Mouse (Mus musculus) frontal cortex, postnatal 10 days (tissue): Measurements from ENCODE around the gene Ccdc91.

Experiments
- DNase-seq, 2 experiments: peaks; one replicate each; pipeline ENCODE4 v3.0.0; 2022; ENCODE audit warnings: low spot score in 2 of 2, mixed read lengths in 1 of 2

Ccdc91 gene

DNA sequence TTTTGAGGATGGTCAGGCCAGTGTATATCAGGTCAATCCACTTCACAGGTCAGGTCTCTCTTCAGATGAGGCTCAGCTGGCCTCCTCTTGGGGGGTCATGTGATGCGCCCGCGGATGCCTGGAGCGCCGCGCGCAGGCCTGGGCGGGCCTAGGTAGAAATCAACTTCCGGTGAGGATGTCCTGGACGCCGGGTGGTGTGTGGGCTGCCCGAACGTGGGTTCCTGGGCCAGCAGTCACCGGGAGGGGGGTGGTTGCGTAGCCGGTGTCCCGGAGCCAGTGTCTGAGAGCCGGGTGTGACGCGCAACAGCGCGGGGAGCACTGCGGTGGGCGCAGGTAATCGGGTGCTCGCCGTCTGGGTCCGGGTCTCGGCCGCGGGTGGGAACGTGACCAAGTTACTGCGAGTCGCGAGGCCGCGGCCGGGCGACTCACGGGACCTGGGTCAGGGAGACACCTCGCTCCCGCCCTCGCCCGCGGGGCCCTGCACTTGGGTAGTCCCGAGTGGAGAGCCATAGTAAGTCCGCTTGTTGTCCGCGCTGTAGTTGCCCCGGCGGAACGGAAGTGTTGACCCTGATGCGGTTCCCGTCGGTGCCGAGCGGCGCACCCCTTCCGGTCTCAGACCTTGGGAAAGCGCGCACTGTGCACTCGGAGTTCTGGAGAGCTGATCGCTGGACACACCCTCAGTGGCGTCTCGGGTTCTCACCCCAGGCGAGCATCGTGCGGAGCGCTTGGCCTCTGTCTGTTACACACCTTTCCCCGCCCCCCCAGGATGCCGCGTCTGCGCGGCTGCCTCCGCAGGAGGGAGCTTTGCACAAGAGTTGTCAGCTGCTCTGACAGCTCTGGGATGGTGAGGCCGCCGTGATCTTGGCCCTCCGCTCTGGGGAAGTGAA lies at the start of gene Ccdc91:
Gene Ccdc91 (plus strand): TSS at position 102 of the 887 bp plus-strand sequence.
- peak; percentile 81 to 86 for DNase-seq

DNA sequence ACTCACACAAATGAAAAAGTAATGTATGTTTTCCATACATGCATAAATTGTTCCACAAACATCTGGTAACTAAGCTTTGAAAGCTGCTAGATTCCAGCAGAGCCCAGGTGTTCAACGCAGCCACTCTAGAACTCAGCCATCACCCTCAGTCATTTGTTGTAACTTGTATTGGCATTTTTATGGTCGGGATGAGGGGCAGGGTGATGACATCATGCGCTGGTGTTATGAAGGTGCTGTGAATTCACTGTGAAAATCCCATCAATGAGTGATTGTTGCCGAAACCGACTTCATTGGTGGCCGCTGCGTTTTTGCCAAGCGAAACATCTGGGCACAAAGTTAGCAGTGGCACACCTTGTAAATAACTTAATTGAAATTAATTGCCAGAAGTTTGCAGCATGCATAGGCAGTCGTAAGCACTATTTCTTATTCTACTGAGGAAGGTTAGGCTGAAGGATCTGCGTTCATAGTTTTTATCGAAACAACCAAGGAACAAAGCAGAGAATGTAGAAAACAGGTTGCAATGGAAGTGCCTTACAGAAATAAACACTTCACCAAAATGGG lies 48.6 kb upstream of the Ccdc91 start:
- DNase-seq, result no peak

DNA sequence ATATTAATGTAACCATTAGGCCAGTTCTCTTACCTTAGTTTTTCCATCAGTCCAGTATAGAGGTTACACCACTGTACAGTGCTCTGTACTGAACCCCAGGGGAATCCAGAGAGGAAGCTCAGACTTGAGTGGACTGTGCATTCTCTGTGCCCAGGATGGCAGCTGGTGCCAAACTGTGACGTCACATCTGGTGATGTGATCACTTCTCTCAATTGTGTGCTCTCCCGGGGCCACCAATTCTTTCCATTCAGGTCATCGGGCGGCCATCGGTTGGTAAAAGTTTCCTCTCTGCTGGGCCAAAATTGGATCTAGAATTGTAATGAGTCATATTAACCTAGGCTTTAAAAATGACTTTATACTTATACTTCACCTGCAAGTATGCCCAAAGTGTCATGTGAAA lies 19.9 kb upstream of the Ccdc91 start:
- no peak for DNase-seq

DNA sequence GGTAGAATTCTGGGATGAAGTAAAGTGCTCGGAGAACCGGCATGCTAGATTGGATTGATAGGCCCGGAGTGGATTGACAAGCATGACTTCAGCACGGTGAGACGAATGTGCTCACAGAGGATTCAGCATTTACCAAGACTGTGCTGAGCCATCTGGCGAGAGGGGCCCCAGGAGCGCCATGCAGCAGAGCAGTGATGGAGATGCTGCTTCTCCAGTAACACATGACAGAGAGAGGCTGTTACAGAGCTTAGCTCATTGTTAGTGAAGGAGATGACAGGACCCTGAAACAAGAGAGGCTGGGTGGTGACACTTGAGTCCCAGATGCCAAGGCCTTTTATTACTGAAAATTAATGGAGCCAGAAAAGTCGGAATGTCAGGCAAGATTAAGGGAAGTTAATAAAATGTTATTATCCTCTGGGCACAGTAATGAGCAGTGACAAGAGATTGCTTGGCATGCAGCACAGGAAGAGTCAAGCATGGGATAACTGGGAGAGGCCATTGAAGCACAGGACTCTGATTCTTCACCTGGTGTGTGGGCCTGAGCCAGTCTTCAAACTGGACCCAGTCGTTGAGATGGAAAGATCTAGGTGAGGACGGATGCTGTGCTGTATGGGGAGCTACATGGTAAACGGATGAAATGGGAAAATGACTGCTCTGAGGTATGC lies 16.9 kb upstream of the Ccdc91 start:
- no peak for DNase-seq

DNA sequence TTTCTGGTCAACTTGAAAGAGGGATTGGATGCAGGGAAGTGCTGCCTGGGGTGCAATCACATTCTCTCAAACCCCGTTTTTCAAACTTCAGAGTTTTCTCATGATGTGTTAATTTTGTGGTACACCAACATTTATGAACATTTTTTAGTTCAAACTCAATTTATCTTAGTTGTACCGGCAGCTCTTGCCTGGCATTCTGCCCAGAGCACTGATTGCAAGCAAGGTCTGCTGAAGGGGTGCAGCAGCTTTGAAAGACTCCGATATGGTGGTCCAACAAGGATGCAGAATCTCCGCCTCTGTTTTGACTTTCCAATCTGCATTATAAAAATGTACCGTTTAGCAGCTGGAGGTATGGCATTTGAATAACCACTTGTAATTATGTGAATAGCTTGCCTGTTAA lies 5.6 kb upstream of the Ccdc91 start:
- no peak for DNase-seq

DNA sequence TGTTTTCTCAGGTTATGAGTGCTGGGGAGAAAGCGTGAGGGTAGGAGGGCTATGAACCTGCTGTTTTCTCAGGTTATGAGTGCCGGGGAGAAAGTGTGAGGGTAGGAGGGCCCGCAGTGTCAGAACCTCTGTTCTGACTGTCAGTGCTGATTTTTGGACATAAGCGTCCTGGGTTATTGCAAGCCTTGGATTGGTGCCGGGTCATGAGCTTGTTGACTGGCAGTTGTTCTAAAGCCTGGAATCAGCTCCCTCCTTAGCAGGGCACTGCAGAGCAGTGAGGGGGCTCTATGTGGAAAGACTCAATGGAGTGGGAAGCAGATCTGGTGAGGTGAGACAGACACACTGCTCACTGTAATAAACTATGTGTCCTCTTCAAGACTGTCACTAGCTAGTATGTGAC lies 5.5 kb downstream of the Ccdc91 start:
- no peak for DNase-seq

DNA sequence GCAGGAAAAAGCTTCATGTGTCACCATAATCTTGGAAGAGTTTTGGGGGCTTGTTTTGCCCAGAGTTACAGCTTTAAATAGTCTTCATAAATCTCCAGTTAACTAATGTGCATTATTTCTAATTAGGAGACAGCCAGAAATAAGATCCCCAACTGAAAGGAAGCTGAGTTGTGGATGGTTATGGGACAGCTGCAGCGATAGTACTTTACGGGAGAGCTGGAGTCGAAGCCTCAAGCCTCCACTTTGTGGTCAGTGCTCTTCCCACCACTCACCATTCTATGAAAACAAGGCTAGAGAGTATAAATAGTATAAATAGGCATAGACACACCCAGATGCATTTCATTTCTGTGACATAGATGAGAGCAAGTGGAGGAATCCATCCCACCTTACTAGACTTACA lies 14.5 kb downstream of the Ccdc91 start:
- DNase-seq, result no peak

DNA sequence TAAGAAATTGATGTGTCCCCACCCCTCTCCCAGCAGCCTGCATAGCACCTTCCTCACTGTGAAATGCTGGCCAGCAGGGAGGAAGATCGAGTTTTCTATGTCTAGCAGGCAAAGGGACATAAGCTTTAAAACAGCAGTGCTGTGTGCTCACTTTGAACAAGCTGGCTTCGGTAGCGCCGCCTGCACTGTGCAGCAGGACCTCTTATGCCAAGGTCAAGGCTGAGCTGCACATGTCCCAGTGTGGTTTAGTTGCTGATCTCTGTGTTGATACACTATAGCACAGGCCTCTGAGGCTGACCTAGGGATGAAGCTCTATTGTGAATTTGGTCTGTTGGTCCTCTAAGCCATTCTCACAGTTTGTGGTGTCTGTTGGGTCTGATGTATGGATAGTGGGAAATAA lies 16.9 kb downstream of the Ccdc91 start:
- no peak for DNase-seq

DNA sequence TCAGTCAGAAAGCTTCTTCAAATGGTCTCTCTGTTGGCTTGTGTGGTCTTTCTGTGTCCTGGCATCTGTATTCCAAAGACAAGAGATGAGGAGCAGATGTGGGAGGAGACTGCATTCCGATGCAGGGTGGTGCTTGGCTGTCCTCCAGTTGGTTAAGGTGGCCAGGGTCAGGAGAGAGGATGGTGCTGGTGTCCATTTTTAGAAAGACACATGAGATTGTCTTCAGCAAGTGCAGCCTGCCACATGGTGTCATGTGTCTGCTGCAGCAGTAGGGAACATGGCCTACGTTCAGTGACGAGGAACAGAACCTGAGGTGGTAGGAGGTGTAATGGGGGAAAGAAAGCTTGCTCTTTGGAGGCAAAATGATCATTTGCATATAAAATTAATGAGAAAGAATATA lies 25.8 kb downstream of the Ccdc91 start:
- no peak for DNase-seq

DNA sequence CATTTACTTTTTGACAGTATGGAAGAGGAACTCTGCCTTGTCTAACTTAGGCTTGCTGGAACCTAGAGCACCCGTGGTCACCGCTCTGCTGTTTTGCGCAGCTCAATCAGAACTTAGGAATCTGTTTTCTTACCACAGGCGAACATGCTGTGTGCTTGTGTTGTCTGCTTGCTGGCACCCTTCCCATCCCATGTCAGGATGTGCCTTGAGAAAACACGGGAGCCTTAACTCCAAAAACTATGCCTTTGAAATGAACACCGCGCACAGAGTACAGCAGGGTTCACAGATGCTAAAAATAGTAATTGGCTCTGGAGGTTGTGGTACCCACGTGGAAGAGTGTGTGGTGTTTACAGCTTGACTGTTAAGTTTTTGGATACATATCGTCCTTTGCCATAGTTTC lies 30.4 kb downstream of the Ccdc91 start:
- no peak for DNase-seq

DNA sequence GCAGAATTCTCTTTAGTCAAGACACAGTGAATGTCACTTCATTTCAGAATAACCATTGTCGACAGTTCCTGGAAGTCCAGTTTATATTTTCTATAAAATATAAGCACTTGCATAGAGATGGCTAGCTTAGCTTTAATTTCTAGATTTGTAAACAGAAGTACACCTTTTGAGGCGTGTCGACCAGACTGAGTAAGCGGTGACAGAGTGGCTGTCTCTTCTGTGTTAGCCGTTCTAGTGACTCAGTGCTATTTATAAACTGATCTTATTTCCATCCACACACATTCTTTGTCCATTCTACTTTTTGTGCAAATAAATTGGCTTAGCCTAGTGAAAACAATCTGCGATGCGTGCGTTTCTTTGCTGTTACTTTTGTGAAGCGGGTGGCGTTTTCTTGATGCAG lies 30.9 kb downstream of the Ccdc91 start:
- no peak for DNase-seq

DNA sequence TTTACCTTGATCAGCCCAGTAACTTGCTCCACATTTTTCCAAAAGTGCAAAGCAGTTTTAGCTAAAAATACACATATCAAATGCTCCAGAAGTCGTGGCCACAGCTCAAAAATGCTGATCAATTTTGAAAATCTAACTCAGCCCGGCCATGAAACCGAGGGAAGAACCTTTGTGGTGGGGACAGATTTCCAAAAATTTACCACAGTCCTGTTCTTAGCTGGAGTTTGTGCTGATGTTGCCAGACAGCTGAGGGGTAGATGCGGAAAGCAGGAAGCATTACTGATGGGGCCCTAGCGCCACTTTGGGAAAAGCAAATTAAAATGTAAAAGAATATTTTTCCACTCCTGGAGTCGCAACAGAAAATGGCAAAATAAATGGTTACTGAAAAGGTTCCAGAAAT lies 31.6 kb downstream of the Ccdc91 start:
- no peak for DNase-seq

DNA sequence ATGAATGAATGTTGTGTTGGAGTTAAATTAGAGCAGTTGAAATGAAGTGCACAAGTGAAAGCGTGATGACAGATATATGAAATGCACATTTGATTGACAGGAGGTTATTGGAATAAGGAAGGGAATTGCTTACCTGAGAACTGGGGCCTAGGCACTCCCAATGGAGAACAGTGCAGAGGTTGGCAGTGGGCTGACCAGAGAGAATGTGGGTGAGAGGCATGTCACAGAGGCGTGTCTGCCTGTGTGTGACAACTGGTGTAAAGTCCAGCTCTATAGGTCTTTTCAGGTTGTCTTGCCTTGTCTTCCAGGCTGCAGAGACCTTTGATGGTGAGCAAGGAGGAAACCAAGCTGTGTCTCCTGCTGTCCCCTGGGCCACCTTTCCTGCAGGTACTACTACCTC lies 34.9 kb downstream of the Ccdc91 start:
- no peak for DNase-seq

DNA sequence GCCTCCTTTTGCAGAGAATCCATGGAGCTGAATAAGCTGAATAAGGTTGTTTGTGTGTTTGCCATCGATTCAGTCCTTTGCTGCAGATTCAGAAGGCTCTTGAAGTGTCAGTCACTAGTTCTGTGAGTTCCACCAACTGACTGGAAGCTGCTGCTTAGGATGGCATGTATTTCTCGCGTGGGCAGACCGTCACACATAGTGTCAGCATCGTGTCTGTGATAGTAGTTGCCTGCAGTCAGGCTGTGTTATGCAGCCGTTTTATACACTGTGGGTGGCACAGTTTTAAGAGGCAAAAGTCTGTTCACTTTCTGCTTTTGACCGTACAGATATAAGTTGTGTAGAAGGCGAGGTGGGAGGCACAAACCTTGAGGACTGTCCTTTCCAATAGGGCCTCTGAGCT lies 42.3 kb downstream of the Ccdc91 start:
- DNase-seq, result peak; percentile 37 to 44

DNA sequence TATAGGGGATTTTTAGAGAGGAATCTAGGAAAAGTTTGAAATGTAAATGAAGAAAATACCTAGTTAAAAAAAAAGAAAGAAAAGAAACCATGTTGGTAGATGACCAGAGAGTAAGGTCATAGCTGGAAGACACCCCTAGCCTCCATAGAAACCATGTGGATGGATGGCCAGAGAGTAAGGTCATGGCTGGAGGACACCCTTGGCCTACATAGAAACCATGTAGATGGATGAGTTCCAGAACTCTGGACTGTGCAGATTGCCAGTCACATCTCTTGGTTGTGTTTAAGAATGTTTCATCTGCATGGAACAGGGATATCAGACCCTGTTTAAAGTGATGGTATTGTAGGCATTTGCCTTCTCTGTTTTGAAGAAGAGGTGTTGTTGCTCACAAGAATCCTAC lies 49.6 kb downstream of the Ccdc91 start:
- DNase-seq, result no peak

DNA sequence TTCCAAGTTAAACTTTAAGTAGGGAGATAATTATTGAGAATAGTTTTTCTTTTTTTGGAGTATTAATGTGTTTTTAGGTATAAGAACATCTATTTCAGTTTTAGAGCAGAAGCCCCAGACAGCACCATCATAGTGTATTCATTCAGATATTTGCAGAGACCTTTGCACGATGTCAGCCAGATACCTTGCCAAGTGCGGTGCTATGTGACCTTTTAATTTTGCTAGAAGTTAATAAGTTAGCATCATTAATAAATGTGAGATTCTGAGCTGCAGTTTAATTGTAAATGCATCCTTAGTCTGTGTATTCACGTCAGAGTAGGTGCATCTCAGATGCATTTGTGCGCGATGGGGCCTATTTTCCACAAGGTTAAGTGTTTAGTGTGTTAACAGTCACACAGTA lies 59.3 kb downstream of the Ccdc91 start:
- no peak for DNase-seq

DNA sequence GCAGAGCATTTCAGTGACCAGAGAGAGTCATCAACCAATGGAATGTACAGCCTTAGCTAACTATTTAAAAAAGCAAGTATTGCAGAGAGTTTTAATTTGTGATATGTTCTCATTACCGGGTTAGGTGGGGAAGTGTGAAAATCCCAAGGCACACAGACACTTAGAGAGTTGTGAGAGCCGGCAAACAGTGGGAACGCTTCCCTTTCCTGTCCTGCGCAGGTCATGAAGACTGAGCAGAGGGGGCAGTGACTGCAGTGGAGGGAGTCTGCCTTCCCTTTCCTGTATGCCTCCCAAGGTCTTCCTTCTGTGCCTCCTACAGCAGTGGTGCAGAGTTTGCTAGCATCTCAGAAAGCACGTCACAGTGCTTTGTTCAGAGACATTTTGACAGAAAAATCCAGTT lies 62.6 kb downstream of the Ccdc91 start:
- no peak for DNase-seq

DNA sequence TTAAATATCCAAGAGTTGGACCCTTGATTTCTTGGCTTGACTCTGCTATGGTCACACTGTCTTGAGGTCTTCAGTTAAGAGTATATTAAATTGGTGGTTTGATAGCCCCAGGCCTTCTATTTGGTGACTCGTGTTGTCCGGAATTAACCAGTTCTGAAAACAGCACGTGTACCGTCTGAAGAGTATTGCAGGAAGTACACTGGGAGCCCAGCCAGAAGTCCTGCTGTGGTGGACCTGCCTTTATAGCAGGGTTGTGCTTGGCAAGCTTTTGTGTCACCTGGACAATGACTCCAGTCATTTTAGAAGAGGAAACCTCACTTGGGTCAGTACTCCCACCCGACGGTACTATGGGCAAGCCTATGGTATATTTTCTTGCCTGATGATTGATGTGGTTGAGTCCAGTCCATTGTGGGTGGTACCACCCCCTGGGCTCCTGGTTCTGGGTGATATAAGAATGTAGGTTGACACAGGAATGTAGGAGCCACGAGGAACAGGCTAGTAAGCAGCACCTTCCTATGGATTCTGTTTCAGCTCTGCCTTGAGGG lies 63.5 kb downstream of the Ccdc91 start:
- no peak for DNase-seq

DNA sequence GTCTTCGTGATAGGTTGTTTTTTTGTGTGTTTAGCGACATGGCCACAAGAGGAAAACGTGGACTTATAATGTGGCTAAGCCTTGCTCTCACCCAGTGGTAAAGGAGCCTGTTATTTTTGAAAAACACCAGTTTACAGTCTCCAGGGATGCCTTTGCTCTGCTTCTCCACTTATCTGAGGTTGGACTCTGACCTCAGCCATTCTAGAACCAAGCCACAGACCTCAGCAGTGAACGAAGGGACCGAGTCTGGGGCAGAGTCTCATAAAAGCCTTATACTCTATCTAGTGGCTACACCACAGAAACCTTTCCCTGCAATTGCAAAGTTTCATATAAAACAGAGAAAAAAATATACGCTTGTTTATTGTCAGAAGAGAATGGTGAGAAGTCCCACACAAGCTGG lies 65.3 kb downstream of the Ccdc91 start:
- no peak for DNase-seq

DNA sequence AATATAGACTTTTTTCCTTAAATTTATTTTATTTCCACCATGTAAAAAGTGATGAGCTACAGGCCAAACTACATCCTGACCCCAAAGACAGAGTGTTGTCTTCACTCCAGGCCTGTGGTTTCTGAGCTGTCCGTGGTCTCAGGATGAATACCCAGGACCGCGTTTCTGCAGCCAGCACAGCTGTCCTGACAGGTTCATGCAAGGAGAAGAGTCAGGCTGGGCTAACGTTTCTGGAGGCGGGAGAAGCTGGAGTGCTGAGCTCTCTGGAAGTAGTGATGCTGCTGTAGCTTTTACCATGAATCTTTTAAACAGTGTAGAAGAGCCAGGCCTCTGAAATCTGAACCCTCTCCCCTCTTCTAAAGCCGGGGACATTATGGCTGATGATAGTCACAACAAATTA lies 80.0 kb downstream of the Ccdc91 start:
- DNase-seq, result no peak

DNA sequence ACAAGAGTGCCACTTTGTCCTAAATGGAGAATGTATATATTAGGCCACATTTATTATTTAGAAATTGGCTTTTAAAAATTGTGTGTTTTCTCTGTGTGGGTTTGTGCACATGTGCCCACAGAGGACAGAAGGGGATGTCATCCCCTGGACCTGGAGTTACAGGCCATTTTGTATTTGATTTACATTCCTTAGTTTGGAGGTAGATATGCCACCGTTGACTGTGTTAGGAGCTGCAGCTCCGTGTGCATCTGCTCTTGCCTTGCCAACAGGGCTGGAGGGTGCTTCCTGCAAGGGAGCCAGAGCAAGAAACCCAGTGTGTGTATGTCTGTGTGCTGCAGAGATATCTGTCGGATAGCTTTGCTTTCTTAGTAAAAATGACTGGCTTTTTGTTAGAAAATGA lies 83.7 kb downstream of the Ccdc91 start:
- DNase-seq, result no peak

DNA sequence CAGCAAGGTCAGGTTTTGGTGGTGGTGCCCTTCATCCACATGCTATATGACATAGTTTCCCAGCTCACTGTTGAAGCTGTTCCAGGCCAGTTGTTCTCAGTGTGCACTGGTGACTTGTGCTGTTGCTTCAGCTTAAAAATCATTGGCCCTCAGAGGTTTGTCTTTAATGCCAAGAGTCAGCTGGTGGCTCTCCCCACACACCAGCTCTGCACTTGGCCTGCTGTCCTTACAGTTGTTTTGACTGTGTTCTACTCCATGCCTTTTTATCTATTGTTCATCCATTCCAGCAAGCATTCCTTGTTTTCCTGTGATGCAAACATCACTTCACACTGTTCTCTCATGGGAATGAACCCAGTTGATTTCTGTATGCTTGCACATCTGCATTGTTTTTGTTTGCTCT lies 84.8 kb downstream of the Ccdc91 start:
- DNase-seq, result no peak

DNA sequence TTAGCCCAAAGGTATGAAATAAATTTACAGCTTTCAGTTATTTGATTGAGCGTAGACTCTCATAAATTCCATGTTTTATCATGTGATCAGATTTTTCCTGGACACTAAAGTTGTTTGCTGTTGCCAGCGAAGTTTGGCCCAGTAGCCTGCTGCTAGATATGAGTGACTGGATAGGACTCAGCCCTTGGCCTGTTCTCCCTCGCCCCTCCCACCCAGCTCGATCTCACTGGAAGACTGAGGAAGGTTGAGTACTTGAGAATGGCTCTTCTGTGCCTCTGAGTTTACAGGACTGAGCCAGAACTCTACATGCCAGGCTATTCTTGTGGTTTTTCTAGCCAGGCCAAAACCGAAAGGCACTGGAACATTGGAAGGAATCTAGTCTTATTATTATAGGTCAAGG lies 93.6 kb downstream of the Ccdc91 start:
- DNase-seq, result no peak
